Mouse (Mus musculus): ENCODE results near the gene Tubal3.
"Not testable (repeated sequence)": the region's sequence is repeated elsewhere in the genome, so short reads cannot be mapped to it uniquely, and the experiment has no call there.

Tubal3 gene

DNA sequence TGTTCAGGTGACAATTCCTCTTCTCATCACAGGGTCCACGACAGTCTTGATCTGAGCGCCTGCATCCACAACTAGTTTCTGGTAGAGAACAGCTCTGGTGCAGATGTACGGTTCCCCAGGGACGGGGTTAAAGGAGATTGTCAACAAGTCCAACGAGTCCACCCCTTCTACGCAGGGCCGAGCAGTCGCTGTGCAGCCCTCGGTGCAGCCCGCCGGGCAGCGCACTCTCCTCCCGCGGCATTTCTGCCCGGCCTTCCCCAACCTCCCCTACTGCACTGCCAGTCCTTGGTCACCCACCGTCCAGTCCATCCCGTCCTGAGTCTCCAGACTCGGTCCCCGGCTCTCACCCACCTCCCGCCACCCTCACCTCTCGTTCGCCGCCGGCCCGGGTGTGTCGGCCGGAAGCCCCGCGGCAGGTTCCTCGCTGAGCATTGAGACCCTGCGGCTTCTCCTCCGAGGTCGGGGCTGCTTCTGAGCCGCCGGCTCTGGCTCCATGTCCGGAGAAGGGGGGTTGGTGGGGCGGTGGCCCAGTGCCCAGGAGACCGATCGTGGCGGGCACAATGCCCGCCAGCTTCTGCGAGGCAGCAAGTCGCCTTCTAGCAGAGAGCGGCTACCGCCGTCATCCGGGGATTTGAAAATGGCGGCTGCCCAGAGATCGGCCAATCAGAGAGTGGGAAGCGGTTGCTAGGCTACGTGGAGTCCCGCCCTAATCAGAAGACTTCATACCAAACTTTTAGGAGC lies at the start of gene Tubal3, which contains the start of gene Net1:
Gene Tubal3 (plus strand): TSS at position 704 of the 741 bp plus-strand sequence.
Gene Net1 (minus strand): TSS at position 650 of the 741 bp plus-strand sequence.
- peak; percentile 91 for DNase-seq

DNA sequence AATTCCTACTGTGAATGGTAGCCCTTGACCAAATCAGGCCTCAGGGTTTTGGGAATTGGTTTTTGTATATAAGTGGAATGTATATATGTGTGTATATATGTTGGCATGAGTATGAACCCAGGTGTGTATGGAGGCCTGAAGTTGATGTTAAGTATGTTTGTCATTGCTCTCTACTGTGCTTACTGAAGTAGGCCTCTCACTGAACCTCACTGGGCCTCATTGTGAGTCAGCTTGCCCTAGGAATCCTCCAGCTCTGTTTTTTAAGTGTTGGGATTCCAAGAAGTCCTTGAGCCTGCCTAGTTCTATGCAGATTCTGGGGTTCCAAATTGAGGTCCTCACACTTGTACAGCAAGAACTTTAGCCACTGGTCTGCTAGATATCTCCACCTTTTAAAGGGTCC lies 48.2 kb upstream of the Tubal3 start:
- no peak for DNase-seq

DNA sequence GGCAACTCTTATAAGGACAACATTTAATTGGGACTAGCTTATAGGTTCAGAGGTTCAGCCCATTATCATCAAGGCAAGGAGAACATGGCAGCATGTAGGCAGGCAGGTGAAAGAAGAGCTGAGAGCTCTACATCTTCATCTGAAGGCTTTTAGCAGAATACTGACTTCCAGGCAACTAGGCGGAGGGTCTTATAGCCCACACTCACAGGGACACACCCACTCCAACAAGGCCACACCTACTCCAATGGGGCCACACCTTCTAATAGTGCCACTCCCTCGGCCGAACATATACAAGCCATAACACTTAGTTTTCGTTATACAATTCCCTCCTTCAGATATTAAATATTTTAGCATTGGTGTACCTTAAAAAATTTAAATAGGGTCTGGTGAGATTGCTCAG lies 45.2 kb upstream of the Tubal3 start:
- DNase-seq: no peak

DNA sequence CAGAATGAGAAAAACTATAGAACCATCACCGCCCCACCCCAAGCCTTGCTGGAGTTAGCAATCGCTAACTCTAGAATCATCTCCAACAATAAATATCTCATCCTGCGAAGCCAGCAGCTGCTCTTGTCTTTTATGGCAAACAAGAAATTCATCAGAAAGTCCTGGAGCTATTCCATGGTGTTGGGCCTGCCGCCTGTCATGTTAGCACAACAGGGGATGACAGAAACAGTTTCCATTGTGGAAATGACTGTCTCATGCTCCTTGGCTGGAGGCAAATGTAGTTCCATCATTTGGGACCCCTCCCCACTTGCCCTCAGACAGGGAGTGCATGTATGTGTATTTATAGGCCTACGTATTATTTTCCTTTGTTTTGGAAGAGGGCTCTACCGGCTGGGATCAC lies 41.6 kb upstream of the Tubal3 start:
- no peak for DNase-seq

DNA sequence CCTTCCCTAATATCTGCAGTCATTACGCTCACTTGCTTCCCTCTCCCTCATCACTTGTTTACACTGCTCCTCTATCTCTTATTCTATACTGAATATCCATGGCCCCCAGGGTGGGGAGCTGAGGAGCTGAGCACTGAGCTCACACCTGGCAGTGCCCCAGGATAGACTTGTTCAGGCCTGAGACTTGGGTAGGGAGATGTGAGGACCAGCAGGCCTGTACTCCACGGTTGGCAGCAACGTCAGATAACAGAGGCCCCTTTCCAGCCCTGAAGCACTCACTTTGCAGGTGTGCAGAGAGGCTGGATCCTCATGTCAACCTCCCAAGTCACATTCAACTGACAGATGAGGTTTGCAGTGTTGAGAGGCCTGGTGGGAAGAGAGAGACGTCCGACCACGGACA lies 40.9 kb upstream of the Tubal3 start:
- DNase-seq: no peak

DNA sequence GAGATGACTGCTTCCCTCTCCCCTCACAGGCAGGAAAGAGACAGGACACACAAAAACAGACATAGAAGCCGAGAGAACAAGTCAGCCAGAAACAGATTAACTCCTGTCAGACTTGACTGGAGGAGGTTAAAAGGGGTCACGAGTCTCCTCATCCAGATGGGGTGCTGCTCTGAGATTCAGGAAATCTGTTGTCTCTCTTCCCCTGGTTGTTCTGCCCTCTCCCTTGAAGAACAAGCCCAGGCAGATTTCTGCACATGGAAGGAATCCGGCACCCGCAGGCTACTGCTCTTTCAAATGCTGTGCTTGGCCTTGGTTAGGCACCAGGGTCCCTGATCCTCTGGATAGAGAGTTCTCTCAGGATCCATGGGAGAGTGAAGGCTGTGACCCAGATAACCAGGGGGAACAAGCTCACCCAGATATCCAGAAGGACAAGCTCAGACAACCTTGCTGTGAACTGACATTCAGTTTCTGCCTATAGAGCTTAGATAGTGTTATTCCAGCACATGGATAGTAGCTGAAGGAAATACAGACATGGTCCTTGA lies 40.3 kb upstream of the Tubal3 start:
- DNase-seq: no peak

DNA sequence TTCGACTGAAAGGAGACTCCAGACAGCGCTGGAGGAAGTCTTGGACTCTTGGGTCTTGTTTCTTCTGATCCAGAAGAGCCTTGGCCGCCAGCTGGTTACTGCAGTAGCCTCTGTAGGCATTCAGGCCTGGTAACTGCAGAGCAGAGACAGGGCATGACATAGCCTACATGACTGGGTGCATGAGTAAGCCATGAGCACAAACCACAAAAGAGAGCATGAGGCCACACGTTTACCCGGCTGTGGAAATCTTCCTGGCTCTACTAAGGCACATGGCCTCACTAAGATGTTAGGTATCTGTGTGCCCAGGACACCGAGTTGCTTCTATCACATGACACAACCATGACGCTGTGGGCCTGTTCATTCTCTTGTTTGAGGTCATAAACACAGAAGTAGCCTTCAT lies 31.4 kb upstream of the Tubal3 start:
- no peak for DNase-seq

DNA sequence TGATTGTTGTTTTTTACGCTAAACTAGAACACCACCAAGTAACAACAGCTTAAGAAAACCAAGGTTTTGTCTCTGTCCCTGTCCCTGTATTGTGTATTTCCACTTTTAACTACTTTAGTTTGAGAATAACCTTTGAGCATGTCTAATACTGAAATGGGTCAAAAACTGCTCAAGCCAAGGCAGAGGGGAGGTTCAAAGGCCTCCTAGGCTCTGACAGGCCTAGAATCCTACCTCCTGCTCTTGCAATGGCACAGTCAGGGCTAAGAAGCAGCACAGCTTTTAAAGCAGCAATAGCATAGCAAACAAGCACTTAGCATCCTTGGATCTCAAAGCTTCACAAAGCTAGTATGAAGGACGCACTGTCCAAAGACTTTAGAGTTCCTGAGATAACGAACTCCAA lies 29.0 kb upstream of the Tubal3 start:
- no peak for DNase-seq

DNA sequence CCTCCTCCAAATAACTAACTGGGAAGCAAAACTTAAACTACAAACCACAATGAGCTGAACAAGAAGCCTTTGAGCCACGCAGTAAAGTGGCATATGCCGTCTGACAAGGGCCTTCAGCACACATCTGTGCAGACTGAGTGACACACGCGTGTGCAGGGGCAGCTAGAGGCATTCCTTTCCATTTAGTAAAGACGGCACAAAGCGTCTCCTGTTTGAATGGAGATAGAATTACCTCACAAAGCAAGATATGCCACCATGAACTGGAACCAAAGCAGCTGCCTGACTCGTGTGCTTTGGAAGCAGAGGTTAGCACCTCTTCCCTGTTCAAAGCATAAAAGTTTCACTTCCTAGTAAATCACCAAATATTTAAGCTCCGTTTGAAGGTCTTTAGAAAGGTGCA lies 28.0 kb upstream of the Tubal3 start:
- DNase-seq: no peak

DNA sequence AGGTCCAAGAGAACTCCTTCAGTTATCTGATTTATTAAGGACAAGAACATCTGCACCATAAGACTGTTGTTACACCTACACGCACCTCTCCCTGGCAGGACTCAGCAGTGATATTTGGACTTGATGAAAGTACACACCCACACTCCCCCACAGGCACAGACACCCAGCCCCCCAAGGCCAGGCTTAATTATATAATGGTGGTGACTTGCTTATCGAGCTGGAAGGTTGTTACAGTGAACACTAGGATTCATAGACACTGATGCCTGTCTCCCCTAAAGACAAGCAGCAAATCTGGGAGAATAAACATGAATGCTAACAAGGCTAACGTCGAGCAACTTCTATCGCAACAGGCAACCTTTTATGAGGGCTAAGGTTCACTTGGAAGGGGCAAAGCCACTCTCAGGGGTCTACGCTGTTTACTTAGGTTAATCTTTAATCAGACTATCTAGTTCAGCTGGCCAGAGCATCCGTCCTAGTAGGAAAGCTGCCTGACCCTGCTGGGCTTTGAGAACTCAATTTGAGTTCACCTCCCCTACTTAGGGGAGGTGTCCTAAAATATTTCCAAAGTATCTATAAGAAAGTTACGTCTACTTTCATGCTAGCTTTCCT lies 26.5 kb upstream of the Tubal3 start:
- no peak for DNase-seq

DNA sequence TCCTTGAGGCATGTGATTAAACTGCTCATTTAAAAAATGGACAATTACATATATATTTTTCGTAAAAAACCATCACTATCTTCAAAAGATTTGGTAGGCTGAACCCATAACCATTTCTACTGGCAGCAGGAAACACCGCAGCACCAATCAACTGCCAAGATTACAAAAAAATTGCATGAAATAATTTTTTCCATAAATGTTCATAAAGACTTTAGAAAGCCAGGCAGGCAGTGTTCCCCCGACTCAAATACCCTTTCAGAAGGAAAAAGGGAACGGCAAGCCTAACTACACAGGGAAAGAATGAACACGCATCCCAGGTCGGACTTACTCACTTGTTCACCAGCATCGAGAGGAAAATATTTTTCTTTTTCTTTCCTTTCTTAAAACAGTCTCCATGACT lies 25.5 kb upstream of the Tubal3 start:
- DNase-seq: no peak

DNA sequence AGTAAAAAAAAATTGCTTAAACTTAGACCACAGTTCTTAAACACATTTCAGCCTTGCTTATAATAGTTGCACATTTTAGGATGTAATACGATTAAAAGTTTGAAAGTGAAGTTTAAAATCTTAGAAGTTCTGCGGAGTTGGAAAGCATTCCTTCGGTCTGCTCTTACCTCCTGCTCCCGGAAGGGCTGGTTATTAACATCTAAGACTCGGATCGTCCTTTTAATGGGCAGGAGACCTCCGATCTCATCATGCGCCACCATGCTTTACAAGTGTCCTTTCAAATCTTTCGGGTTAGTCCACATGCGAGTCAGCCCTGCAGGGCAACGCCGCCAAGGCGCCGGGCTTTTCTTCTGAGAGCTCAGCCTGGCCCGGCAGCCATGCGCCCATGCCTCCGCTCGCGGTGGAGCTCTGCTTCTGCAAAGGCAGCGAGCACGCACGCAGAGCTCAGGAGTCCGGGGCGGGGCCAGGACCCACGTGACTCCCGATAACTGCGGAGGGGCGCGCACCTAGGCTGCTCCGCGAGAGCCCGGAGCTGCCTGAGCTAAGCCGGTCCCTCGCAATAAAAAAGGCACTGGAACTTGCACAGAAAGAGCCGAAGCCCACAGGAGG lies 24.8 kb upstream of the Tubal3 start:
- peak; percentile 97 for DNase-seq

DNA sequence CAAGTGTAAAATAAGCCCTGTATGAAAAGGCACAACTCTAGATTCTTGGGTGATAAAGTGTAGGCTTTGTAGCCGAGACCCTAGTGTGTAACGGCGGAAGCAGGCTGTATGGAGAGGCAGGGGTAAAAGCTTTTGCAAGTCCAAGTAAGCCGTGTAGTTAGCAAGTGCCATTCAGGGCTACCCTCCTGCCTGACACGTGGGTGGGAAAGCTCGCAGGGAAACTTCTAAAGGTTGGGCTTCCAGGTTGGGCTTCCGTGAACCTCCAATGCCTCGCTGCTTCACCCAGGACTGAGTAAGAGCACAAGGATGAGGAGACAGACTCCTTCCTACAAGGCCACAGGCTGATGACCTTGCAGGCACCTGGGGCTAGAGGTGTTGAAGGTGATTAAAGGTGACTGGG lies 23.5 kb upstream of the Tubal3 start:
- DNase-seq: no peak

DNA sequence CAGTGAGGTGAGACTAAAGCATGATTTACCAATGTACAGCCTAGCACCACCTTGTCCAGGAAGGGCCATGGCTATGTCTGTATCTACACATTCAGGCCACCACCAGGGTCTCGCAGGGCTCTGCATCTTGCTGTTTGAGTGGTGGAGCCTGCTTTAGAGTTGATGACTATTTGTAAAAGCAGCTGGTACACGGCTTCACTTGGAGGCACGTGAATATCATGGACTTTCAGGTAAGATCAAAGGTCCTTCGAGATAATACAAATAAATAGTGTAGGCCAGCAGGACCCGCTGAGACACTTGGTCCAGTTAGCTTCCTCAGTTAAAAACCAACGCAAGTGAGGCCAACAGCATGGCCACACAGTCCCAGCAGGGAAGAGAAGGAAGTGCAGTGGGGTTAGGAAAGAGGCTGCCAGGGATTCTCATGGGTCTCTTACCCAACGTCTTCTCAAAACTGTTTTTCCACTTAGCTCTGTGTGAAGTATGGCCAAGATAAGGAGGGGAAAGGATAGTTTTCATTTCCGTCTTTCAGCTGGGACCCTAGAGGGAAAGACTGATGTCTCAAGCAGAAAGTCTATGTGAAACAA lies 22.6 kb upstream of the Tubal3 start:
- DNase-seq: peak; percentile 54

DNA sequence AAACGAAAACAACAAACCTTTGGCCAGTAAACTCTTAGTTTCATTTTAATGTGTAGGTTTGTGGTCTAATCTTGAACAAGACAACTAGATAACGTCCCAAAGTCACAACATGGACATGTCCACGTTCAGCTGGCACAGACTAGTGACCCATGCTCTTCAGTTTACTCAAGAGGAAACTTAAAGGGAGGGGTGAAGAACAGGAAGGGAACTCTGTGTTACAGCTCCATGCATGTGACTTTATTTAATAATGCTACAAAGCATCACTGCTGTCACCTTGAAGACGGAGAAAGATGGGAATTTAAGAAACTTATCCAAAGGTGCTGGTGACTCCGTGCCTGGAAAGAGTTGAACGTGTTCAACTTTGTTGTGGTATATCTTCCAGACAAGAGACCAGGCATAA lies 22.0 kb upstream of the Tubal3 start:
- peak; percentile 47 for DNase-seq

DNA sequence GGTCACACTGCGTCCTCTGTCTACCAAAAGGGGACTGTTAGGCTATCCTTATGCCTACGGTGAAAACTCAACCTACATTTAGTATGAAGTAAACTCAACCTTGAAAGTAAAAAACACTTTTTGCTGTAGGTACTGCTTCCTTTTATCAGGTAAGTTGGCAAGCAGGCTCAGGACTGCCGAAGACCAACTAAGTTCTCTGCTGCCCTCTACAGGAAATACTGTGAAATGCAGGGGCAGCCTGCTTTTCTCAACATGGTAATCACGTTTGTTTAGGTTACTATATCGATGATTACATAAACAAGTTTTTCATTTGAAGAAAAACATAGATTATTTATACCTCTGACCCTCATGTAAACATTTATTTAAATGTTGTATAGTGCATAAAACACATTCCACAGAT lies 21.2 kb upstream of the Tubal3 start:
- DNase-seq: peak; percentile 92

DNA sequence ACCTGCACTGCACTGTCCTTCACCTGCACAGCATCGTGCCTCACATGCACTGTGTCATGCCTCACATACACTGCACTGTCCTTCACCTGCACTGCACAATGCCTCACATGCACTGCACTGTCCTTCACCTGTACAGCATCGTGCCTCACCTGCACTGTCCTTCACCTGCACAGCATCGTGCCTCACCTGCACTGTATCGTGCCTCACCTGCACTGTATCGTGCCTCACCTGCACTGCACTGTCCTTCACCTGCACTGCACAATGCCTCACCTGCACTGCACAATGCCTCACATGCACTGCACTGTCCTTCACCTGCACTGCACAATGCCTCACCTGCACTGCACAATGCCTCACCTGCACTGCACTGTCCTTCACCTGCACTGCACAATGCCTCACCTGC lies 19.9 kb upstream of the Tubal3 start:
- DNase-seq: not testable (repeated sequence)

DNA sequence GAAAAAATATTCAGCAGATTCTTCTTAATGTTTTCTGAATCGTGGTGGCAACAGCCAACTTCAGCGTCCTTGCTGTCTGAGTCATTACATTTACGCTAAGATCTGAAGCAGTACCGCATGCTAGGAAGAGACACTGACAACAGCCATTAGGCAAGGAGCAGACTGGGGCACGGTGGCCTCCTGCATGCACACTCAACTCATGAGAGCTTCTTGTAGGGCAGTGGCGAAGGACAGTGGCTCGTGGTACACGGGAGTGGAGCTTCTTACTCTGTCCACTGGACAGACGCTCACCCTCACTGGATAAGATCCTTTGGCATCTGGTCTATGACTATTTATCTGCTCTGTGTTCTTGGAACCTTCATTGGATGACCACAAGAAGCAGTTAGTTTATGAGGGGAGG lies 18.8 kb upstream of the Tubal3 start:
- no peak for DNase-seq

DNA sequence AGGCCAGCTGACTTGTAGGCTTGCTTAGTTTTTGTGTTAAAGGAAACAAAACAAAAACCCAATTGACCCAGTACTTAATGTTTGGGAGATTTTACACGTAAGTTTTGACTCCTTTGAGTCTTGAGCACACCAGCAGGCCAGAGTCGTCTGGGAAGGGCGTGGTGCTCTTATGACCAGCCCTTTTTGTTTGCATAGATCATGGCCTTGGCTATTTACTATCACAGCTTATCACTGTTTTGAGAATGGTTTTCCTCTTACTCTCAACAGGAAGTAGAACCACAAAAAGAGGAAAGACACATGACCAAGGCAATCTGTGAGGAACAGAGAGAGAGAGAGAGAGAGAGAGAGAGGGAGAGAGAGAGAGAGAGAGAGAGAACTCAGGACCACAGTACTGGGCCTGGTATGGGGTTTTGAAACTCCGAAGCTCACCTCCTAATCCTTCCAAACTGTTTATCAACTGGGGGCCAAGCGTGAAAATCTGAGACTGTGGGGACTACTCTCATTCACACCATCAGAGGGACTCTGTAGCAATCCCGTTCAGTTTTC lies 10.8 kb upstream of the Tubal3 start:
- peak; percentile 49 for DNase-seq

DNA sequence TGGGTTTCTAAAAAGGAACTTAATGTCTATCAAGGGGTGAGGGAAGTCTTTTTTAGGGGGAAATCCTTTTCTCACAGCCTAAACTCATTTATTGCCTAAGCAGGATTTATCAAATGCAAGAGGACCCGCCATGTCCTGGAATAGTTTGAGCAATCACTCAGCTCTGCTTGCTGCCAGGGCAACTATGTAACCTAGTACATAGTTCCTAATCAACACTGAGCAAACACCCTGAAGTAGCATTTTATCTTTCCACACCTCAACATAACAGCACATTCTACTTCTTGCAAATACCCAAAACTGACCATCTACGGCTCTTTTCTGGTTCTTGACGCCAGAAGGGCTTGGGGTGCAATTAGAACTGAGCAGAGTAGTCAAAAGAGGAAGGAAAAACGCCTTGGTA lies 9.8 kb upstream of the Tubal3 start:
- peak; percentile 48 for DNase-seq

DNA sequence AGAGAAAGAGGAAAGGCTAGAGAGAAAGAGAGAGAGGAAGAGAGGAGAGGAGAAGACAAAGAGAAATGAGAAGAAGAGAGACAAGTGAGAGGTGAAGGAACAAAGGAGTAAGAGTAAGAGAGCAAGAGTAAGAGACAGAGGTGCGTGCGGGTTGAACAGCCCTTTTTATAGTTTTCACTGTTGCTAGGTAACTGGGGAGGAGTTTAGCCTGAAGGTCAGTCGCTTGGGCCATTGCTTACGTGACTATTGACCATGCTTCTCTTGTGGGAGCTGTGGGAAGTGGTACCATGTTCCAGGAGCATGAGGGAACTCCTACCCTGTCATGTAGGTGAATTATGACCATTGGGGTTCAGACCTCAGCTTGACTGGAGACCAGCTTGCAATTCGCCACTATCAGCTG lies 7.7 kb upstream of the Tubal3 start:
- DNase-seq: no peak

DNA sequence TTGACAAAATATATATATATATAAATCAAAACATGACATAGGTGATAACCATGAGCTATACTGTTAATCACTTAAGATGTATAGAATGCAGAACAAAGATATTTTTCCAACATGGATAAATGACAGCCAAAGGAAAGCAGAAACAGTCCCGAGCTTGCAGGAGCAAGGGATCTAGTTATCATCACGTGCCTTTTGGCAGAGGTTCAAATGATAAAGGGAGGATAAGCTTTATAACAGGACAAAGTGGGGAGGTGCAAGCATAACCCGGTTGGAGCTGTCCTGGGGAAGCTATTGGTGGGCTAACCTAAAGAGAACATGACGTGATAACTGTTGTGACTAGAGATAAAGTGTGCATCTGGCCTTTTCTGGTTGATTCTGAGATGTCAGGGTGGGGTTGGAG lies 4.6 kb upstream of the Tubal3 start:
- no peak for DNase-seq

DNA sequence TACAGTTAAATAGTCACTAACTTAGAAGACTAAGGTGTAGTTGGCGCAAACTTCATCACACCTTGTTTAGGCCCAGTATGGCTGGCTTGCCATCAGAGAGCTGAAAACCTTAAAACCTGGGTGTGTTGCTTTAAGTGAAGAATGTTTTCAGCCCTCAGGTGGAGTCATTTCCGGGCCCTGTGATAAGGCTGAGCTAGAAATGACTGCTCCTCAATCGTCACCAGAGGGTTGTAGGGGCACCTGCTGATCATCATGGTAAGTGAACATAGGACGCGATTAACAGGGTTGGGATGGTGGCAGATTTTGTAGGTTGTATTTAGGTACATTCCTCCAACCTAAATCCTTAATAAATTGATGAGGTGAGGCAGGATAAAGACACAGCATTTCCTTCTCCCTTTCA lies 6.4 kb downstream of the Tubal3 start:
- no peak for DNase-seq

Data from lung, postnatal 36 days (tissue).